Mouse (Mus musculus): ENCODE data around the gene Pwp2.

DNA sequence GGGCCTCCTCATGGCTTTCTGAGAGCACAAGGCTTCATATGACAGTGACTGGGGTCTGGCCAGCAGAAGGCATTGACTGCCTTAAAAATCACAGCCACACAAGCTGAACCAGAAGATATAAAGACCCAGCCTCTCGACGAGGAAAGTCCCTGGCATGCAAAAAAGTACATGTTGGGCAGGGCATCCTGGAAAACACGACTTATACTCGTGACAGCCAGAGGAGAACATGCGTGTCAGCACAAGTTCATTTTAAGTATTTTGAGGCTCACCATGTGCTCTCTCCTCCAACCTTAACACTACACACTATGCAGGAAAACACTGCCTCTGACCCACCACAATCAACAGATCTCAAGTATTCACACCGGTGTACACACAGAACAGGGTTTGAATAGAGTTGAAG lies 39.2 kb upstream of the Pwp2 start:
- TF ChIP-seq GATA1 (IDR thresholded peaks at IDR 0.05; ENCODE audit: borderline replicate concordance, low read length): no peak
- no peak for TF ChIP-seq CTCF (IDR thresholded peaks at IDR 0.05; ENCODE audit: low read depth, low read length)
- no peak for TF ChIP-seq TAL1 (conservative IDR thresholded peaks at IDR 0.05; ENCODE audit: low read depth, low read length)
- no peak for TF ChIP-seq POLR2AphosphoS5 (IDR thresholded peaks at IDR 0.05; ENCODE audit: insufficient replicate concordance, low read depth, low read length)
